Mouse (Mus musculus) lung, postnatal 4 days (tissue): ENCODE results near the gene Catsperb.
"Not testable (repeated sequence)": the region's sequence is repeated elsewhere in the genome, so short reads cannot be mapped to it uniquely, and the experiment has no call there.

ENCODE experiments used
- DNase-seq, 2 experiments: peaks; one replicate each; pipeline ENCODE4 v3.0.0; 2021

Catsperb gene

GRCm38 (mm10) chr12:101404353-101404752 lies at the start of gene Catsperb:
Gene Catsperb (plus strand): TSS chr12:101404653.
- DNase-seq, result not testable (repeated sequence)

- not testable (repeated sequence) for DNase-seq
Measured at GRCm38 (mm10) chr12:101361468-101361867, 43.0 kb upstream of the Catsperb start.

DNA sequence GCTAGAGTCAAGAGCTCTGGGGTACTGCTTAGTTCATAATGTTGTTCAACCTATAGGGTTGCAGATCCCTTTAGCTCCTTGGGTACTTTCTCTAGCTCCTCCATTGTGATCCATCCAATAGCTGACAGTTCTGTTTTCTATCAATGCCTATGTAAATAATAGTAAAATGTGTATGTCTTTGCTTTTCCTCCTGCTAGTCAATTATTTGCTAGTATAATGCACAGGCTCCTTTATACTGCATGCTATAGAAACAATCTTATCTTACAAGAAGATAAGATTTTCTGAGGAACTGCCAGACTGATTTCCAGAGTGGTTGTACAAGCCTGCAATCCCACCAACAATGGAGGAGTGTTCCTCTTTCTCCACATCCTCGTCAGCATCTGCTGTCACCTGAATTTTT lies 23.0 kb upstream of the Catsperb start:
- not testable (repeated sequence) for DNase-seq

- no peak for DNase-seq
Measured at GRCm38 (mm10) chr12:101426131-101426530, 21.7 kb downstream of the Catsperb start.

- DNase-seq, result no peak
Measured at GRCm38 (mm10) chr12:101462051-101462450, 57.6 kb downstream of the Catsperb start.

- DNase-seq, result no peak
Measured at GRCm38 (mm10) chr12:101483571-101483970, 79.1 kb downstream of the Catsperb start.

- DNase-seq, result not testable (repeated sequence)
Measured at GRCm38 (mm10) chr12:101511326-101511725, 106.9 kb downstream of the Catsperb start.

- not testable (repeated sequence) for DNase-seq
Measured at GRCm38 (mm10) chr12:101606622-101607021, 202.2 kb downstream of the Catsperb start.

GRCm38 (mm10) chr12:101633137-101633536 lies 228.7 kb downstream of the Catsperb start:
- no peak for DNase-seq

GRCm38 (mm10) chr12:101667502-101667901 lies 263.0 kb downstream of the Catsperb start:
- DNase-seq, result no peak
